Mouse (Mus musculus) cerebellum, postnatal 4 days (tissue): ENCODE data around the gene Spata45.
"Not testable (repeated sequence)": the region's sequence is repeated elsewhere in the genome, so short reads cannot be mapped to it uniquely, and the experiment has no call there.

ENCODE experiments used
- DNase-seq, 2 experiments: peaks; one replicate each; pipeline ENCODE4 v3.0.0; 2022; ENCODE audit warnings: low spot score in 2 of 2, mixed read lengths in 1 of 2

Gene Spata45

DNA sequence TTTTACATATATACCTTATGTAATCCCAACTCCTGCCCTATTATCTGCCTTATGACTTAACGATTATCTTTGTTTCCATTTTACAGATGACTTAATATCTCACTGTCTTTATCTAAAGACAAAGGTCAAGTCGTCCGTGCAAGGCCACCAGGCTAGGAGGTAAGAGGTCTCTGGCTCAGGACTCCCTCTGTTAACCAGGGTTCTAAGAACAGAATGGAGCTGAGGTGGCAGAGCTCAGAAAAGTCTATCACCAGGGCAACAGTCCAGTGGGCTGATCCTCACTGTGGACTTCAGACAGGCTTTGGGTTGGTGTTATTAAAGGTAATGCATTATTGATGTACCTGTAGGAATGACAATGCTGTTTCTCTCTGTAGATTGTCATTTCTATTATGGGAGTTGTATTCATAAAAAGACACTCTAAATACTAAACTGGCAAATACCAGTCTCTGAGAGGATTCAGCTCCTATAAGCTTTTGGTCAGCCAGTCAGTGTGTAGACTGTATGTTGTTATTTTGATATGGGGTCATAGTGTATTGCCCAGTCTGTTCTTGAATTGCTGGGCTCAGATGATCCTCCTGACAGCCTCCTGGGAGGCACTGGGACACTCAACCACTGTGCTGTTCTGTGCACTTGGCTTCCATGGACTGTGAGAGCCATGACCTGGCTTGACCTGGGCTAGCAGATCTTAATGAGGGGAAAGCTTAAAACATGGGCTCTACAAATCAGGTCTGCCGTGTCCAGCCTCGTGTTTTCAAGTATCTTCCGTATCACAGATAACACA, at the start of gene Spata45:
Gene Spata45 (plus strand): TSS at position 86 of the 781 bp plus-strand sequence.
- DNase-seq = no peak

- no peak for DNase-seq
Measured at GRCm38 (mm10) chr1:190989437-190990082, 46.9 kb upstream of the Spata45 start.

DNA sequence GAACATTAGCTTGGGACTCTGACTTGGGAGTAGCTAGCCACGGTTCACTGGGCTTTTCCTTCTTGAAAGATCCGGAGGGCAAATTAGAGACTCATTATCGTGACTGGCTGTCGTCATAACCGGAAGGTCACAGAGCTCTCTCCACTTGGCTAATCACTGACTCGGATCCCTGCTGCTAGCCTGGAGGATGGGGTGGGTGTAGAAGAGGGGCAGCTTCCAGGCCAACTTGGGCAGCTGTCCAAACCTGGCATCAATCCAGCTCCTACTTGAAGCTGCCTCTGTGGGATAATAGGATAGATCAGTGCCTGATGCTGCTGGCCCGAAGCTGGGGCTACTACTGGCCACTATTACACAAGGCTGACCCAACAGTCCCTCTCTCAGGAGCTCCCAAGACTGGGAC, 40.9 kb upstream of the Spata45 start:
- DNase-seq = peak; percentile 56 to 82

GRCm38 (mm10) chr1:190996346-190996877, 40.0 kb upstream of the Spata45 start:
- DNase-seq = no peak

- DNase-seq = no peak
Measured at GRCm38 (mm10) chr1:190998027-190998426, 38.4 kb upstream of the Spata45 start.

- DNase-seq = peak in 1 of 2 experiments; percentile 40
Measured at GRCm38 (mm10) chr1:191000686-191001085, 35.8 kb upstream of the Spata45 start.

DNA sequence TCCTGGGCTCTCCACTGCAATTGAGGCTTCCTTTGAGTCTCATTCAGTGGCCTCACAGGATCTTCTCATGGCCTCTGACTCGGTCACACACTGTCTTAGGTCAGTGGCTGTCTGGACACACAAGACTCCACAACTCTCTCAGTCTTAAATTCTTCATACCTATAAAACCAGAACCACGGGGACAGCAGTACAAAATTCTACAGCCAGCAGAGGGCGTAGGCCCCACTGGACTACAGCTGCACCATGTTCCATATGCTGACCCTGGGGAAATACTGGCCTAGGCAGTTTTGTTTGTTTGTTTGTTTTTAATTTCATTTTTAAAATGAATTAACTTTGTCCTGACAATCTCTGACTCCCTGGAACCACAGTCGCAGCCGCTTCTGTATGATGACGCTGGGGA, 34.2 kb upstream of the Spata45 start:
- no peak for DNase-seq

- no peak for DNase-seq
Measured at GRCm38 (mm10) chr1:191008707-191009106, 27.7 kb upstream of the Spata45 start.

- no peak for DNase-seq
Measured at GRCm38 (mm10) chr1:191014271-191014670, 22.2 kb upstream of the Spata45 start.

- DNase-seq = no peak
Measured at GRCm38 (mm10) chr1:191019803-191020202, 16.6 kb upstream of the Spata45 start.

DNA sequence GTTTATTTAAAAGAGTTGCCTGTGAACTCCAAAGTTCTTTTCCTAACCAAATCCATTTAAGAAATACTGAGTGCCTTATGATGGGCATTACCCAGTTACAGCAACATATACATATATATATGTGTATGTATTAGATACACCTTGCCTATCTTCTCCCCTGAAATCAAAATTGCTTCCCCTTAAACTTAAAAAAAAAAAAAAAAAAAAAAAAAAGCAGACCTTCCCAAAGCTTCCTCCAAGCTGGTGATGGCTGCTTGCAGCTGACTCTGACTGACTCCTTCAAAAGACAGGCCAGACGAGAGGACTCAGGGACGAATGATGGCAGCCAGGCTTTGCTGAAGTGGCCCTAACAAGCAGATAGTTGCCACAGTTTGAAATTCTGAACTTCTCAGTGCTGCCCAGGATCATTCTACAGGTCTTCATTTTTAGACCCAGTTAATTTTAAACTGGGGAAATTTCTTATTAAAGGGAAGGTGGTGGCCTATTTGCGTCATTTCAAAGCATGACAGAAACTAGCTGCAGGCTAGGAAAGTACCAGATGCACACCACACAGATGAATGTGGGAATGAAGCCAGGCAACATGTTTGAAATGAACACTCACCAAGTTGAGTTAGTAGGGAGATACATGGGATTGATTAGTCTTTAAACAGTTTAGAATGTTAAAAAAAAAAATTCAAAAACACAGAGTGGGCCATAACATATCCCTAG, 16.1 kb upstream of the Spata45 start:
- no peak for DNase-seq

DNA sequence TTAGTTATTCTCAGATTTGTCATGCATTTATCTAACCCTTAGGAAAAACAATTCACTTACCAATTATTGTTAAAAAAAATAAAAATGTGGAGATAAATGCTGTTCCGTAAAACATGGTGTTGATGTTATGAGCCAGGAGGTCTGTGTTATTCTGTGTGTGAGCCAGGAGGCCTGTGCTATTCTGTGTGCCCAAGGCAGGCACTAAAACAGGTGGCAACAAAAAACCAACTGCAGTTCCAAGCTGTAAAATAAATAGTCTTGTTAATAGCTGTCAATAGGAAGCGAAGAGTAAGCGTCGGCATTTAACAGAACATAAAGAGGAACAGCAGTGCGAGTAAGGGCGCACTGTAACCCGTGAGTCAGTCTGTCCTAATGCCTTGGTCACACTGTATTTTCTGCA, 15.4 kb upstream of the Spata45 start:
- no peak for DNase-seq

DNA sequence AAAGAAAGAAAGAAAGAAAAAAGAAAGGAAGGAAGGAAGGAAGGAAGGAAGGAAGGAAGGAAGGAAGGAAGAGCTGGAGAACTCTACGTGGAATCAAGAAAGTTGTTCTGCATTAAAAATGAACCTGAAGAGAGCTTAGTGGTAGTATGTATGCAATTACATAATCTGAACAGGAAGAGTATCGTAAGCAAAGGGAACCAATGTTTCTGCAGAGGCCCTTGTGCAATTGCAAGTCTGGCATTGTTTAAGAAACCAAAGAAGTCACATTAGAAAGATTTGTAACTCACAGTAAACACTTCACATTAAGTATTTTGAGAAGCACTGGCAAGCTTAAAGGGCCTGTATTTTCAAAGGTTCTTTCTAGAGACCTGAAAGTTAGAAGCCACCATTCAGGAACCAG, 13.3 kb upstream of the Spata45 start:
- no peak for DNase-seq

- not testable (repeated sequence) for DNase-seq
Measured at GRCm38 (mm10) chr1:191023806-191024205, 12.6 kb upstream of the Spata45 start.

DNA sequence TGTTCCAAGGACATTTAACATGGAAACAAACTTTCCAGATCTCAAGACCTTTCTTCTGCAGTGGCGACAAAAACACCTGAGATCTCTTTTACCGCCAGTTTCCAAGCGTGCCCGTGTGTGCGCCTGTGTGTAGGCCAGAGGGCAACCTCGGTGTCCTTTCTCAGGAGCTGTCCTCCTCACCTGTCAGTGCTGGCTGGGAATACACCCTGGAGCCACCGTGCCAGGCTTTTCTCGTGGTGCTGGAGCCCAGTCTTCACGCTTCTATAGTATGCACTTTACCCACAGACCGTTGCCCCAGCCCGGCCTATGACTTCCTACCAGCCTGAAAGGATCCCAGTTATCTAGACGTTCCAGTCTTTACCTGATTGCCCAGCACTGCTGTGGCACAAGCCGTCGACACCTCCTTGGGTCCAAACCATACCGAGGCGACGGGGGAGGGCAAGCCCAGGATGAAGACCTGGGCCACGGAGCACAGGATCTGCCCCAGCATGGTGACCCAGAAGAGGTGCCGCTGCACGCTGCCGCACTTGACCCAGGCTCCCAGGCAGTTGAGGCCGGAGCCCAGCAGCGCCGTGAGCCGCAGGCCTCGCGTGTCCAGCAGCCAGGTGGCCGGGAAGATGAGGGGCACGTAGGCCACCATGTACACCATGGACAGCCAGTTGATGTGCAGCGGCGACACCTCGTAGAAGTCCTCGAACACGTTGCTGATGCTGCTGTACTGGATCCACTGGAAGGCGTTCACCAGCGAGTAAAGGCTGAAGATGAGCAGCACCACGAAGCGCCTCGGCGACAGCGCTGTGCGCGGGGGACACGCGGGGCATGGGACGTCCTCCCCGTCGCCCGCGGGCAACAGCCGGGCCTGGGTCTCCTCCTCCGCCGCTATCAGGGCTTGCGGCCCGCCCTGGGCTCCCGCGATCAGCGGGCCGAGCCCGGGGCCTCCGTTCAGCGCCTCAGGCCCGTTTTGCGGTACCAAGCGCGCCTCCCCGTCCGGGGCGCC, 11.1 kb upstream of the Spata45 start:
- peak in 1 of 2 experiments; percentile 31 for DNase-seq

DNA sequence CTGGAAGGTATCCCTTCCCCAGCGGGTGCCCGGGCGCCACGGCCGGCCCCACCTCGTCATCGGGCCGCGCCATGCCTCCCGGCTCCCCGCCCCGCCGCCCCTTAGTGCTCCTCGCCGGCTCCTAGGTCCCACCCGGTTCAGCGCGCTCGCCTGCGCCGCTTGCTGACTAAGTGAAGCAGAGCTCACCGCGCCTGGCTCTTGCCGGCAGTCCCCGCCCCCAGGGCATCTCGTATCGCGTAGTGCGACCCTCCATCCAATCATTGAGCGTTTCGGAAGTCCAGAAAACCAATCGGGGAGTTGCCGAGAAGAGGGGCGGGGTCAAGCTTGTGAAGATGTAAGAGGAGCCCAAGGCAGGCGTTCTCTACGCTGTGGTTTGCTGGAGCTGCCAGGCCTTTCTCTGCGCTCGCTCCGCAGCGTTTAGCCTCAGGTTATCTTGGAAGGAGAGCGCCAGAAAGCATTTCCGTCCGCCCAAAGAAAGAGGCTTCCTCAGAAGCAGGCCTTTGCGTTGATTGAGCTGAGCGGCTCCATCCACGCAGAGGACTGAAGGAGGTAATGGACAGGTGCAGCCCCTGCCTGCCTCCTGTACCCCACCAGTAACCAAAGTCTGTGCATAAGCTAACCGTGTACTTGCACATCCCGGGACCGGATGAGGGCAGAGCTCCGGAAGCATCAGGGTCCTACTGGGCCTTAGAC, 10.3 kb upstream of the Spata45 start, which contains the start of gene Flvcr1:
Gene Flvcr1 (minus strand): TSS at position 138 of the 693 bp plus-strand sequence.
- peak; percentile 95 to 98 for DNase-seq

DNA sequence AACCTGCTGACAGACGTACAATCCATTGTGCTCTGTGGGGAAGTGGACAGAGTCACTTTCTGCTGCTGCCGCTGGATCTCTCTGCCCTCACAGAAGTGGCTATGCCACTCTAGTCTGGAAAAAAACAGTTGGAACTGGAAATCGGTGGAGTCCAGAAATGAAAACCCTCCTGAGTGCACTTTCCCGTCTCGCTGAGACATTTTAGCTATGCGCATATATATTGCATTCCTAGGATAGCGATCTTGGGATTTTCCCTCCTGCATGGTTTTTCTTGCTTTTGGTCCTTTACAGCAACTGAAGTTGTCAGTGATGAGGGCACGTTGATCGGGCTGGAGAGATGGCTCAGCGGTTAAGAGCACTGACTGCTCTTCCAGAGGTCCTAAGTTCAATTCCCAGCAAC, 6.3 kb upstream of the Spata45 start:
- DNase-seq = no peak

GRCm38 (mm10) chr1:191030922-191031425, 5.5 kb upstream of the Spata45 start:
- DNase-seq = not testable (repeated sequence)

DNA sequence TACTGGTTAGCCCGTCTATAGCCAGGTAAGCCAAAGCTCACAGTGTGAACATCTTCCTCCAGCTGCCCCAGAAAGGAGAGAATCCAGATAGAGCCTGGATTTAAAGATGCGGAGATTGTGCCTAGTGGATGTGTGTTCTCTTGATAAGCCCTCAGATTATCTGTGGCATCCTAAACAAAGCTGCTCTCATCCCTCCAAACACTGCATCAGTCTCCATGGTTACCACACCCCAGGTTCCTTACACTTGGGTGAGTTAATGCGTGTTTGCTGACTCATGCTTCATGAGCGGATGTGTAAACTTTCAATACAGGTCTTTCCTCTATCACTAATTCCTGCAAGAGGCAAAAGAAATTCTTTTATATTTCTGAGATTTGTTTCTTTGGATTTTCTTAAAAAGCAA, 790 bp upstream of the Spata45 start:
- peak in 1 of 2 experiments; percentile 18 for DNase-seq

- no peak for DNase-seq
Measured at GRCm38 (mm10) chr1:191037999-191038398, 1.6 kb downstream of the Spata45 start.
